Mouse (Mus musculus) liver, adult 2 months (tissue): ENCODE data around the gene Chil4.
"Not testable (repeated sequence)": the region's sequence is repeated elsewhere in the genome, so short reads cannot be mapped to it uniquely, and the experiment has no call there.

Experiments
- CTCF ChIP-seq: fragments of 200-500 bp; IDR thresholded peaks from 2 replicates; pipeline ENCODE4 v1.5.1; 2011; ENCODE audit warnings: low read depth, low read length, control low read depth
- POLR2A ChIP-seq: fragments of 200-500 bp; IDR thresholded peaks from 2 replicates; pipeline ENCODE4 v1.6.1; 2011; ENCODE audit warnings: low read length, control low read depth; ENCODE audit not compliant: insufficient read depth; ENCODE audit errors: extremely low read depth

- not testable (repeated sequence) for TF ChIP-seq CTCF, POLR2A
Observed at GRCm38 (mm10) chr3:106250763-106251399, 31.6 kb upstream of the Chil4 start.
